Mouse (Mus musculus) embryonic fibroblast, embryonic 13.5 days (primary cell): ENCODE measurements around the gene Acp5.

Experiments
- CTCF ChIP-seq: IDR thresholded peaks from 2 replicates; pipeline ENCODE4 v1.5.1; 2011; ENCODE audit warnings: mild to moderate bottlenecking, control low read depth, low read length, moderate library complexity, borderline replicate concordance; ENCODE audit not compliant: insufficient read depth
- POLR2A ChIP-seq: IDR thresholded peaks from 2 replicates; pipeline ENCODE4 v1.6.1; 2011; ENCODE audit warnings: low read depth, mild to moderate bottlenecking, control low read depth, low read length, moderate library complexity

DNA sequence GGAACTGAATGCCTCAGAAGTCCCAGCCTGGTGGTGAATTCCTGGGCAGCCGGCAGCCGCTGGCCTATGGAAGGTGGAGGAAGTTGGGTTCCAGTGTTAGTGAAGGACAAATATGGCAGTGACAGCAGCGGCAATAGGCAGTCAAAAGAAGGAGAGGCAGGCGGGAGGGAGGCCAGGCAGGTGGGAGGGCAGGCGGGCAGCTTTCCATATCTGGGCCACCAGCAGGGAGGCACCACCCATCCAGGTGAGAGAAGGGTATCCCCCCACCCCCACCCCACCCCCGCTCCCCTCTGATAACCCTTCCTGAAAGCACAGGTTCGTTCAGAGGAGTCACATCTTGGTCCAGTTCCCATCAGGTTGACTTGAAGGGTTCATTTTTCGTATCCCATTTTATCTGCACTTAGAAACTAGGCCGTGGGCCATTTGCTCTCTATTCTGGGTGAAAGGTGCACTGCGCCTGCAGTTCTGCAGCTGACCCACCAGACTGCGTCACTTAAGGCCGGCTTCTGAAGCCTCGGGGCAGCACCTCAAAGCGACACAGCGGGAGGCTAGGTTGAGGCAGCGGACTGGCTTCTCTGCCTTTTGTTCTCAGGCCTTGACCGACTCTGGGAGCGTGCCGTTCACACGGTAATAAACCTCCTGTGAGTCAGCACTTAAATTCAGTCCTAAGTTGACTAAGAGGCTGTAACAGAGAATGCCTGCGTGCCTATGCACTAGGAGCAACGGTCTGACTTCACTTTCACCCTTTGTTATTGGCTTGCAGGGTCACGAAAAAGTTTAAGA lies 1.4 kb upstream of the Acp5 start:
- no peak for TF ChIP-seq CTCF
- no peak for TF ChIP-seq POLR2A
